Mouse (Mus musculus) layer of hippocampus, adult 9-10 months (tissue): ENCODE results near the gene Sp1.

ENCODE experiments used
- DNase-seq: peaks from one replicate; pipeline ENCODE4 v3.0.0; 2022; ENCODE audit warnings: low spot score

Gene Sp1

DNA sequence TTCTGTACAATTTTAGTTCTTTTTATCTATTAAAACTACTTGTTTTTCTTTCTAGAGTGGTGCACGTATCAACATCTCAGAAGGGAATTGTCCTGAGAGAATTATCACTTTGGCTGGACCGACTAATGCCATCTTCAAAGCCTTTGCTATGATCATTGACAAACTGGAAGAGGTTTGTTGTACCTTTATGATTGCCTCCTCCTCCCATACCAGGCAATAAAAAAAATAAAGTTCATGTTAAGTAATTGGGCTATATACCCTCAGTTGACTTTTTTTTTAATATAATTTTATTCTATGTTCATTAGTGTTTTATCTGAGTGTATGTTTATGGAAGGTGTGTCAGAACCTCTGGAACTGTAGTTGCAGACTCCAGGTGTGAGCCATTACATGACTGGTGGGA is 68.6 kb downstream of the Sp1 start:
- no peak for DNase-seq

DNA sequence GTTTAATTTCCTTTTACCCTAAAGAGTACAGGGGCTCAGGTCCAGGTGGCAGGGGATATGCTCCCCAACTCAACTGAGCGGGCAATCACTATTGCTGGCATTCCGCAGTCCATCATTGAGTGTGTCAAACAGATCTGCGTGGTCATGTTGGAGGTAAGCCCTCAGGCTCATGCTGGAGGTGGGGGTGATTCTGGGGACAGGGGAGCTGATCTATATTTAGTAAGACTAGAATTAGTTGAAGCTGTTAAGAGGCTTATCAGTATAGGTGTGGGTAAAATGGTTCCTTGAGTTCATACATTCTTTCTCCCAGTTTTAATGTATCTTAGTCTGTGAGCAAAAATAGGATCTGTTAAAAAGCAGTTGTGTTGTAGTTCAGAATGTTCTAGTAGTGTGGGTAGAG is 77.2 kb downstream of the Sp1 start:
- no peak for DNase-seq

DNA sequence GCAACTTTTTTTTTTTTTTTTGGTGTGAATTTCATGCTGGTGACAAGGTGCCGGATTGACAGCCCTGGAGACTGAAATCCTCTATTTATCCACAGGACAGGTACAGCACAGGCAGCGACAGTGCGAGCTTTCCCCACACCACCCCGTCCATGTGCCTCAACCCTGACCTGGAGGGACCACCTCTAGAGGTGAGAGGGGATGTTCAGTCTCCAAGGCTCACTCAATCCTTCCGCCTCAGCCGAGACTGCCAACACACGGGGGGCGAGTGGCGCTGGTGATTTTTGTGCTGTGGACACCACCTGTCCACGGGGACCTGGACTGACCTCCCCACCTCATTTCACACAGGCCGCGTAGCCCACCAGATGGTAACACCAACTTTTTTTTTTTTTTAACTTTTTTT is 79.9 kb downstream of the Sp1 start:
- DNase-seq, result no peak
